Mouse (Mus musculus) neural tube, embryonic 14.5 days (tissue): ENCODE measurements around the gene Rhog. TPM values are rescaled to one million over a fixed set of nuclear protein-coding genes. Genes with fewer than 3 reads are reported as not detected.
A peak's percentile ranks its signal among the peaks of the same experiment; 100 is the strongest.

Source experiments
- ATAC-seq: fragments of 200-750 bp; cut with Nextera tagmentation; 2 replicates; pipeline ENCODE4 v1.8.0; 2017; ENCODE audit warnings: low read depth, mild to moderate bottlenecking, moderate TSS enrichment, moderate library complexity
- H3K27ac ChIP-seq: fragments of 300-500 bp; sonication (generic); 2 replicates; pipeline ENCODE4 v1.5.1; 2014; ENCODE audit warnings: low read depth, mild to moderate bottlenecking, control low read depth, low read length, moderate library complexity, mixed read lengths
- H3K27me3 ChIP-seq: fragments of 300-500 bp; sonication (generic); 2 replicates; pipeline ENCODE4 v1.6.1; 2014; ENCODE audit warnings: low read length; ENCODE audit not compliant: control insufficient read depth, insufficient read depth
- H3K36me3 ChIP-seq: fragments of 300-500 bp; sonication (generic); 2 replicates; pipeline ENCODE4 v1.6.1; 2014; ENCODE audit warnings: low read length, mixed read lengths; ENCODE audit not compliant: control insufficient read depth, insufficient read depth
- H3K4me1 ChIP-seq: fragments of 300-500 bp; sonication (generic); 2 replicates; pipeline ENCODE4 v1.6.1; 2014; ENCODE audit warnings: low read length; ENCODE audit not compliant: control insufficient read depth, insufficient read depth
- H3K4me2 ChIP-seq: fragments of 300-500 bp; sonication (generic); 2 replicates; pipeline ENCODE4 v1.6.1; 2014; ENCODE audit warnings: mild to moderate bottlenecking, low read depth, low read length, control low read depth
- H3K4me3 ChIP-seq: fragments of 300-500 bp; sonication (generic); 2 replicates; pipeline ENCODE4 v1.5.1; 2014; ENCODE audit warnings: low read depth, low read length, control low read depth, mixed read lengths
- H3K9ac ChIP-seq: fragments of 300-500 bp; sonication (generic); replicated peaks from 2 replicates; pipeline ENCODE4 v1.6.1; 2014; ENCODE audit warnings: low read depth, mild to moderate bottlenecking, control low read depth, low read length, mixed read lengths
- H3K9me3 ChIP-seq: fragments of 300-500 bp; sonication (generic); 2 replicates; pipeline ENCODE4 v1.6.1; 2016; ENCODE audit warnings: low read length; ENCODE audit not compliant: control insufficient read depth
- WGBS: fragments of 180-500 bp; shearing (Covaris S2); extraction: QIAGEN DNeasy Blood & Tissue Kit; methylation state at CpG from one replicate; pipeline ENCODE4 v1.1.7; 2014; 5-methylcytosine and 5-hydroxymethylcytosine counted together
- polyA plus RNA-seq: library from polyadenylated mRNA; unstranded; fragments of >200 nt; fragmentation: Nextera tagmentation; extraction: Ambion mirVana; gene quantifications from 2 replicates; pipeline ENCODE4 v1.2.1, GENCODE M21; 2014

Rhog gene
- polyA plus RNA-seq, 1 experiment from 2014 or later = 11.4 TPM

DNA sequence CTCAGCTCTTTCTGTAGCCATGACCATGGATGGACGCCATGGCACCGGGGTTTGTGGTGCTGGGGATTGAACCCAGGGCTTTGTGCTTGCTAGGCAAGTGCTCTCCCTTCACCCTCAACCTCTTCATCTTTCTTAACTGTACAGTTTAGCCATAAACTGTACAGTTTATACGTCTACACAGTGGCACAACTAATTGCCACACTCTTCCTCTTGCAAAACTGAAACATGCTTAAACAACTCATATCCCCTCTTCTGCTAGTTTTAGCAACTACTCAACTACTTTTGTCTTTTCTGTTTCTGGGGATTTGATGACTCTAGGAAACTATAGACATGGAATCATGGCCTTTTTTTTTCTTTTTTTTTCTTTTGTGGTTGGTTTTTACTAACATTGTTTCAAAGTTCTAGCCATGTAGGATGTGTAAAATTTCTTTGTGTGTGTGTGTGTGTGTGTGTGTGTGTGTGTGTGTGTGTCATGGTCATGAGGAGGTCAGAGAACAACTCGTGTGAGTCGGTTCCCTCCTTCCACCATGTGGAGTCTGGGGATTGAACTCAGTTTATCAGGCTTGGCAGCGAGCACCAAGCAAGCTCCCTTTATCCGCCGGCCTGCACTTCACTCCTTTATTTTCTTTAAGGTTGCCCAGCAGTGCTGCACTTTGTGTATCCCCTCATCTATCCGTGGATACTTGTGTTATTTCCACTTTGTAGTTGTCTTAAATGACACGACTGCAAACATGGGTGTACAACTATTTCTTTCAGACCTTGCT, 4.0 kb upstream of the Rhog start:
- H3K9me3 ChIP-seq = no peaks in the 10 kb centered on the region
- H3K4me3 ChIP-seq = no peak overlapping the region
- WGBS = 91% methylated on average over 10 of the region's 10 CpGs
- H3K27me3 ChIP-seq = no peaks in the 10 kb centered on the region
- H3K4me2 ChIP-seq = no peak overlapping the region
- H3K9ac ChIP-seq = no peak overlapping the region
- H3K27ac ChIP-seq = no peak overlapping the region
- no peaks in the 10 kb centered on the region for H3K4me1 ChIP-seq
- ATAC-seq = no peak
- H3K36me3 ChIP-seq = no peaks in the 10 kb centered on the region

- 67% methylated on average over 3 of the region's 3 CpGs for WGBS
- Histone ChIP-seq H3K4me1 (no peaks in the 10 kb centered on the region), H3K4me2 (no peak overlapping the region), H3K27me3 (no peaks in the 10 kb centered on the region), H3K9ac (no peak overlapping the region), H3K9me3 (no peaks in the 10 kb centered on the region), H3K36me3 (no peaks in the 10 kb centered on the region), H3K4me3 (no peak overlapping the region), H3K27ac (no peak overlapping the region)
- ATAC-seq = no peak
These were observed 2.9 kb upstream of the Rhog start for GRCm38 (mm10) chr7:102258753-102259152.

- Histone ChIP-seq H3K9ac (no peak overlapping the region), H3K4me3 (no peak overlapping the region), H3K4me1 (no peaks in the 10 kb centered on the region), H3K4me2 (no peak overlapping the region), H3K36me3 (no peaks in the 10 kb centered on the region), H3K27ac (no peak overlapping the region), H3K9me3 (no peaks in the 10 kb centered on the region), H3K27me3 (no peaks in the 10 kb centered on the region)
- 24% methylated on average over 4 of the region's 4 CpGs for WGBS
- ATAC-seq = peak; percentile 74
These were observed 2.3 kb upstream of the Rhog start for GRCm38 (mm10) chr7:102258189-102258588.

- ATAC-seq = no peak
- Histone ChIP-seq H3K9me3 (no peaks in the 10 kb centered on the region), H3K4me2 (no peak overlapping the region), H3K27me3 (no peaks in the 10 kb centered on the region), H3K36me3 (no peaks in the 10 kb centered on the region), H3K4me3 (no peak overlapping the region), H3K9ac (no peak overlapping the region), H3K27ac (no peak overlapping the region), H3K4me1 (no peaks in the 10 kb centered on the region)
- 86% methylated on average over 3 of the region's 3 CpGs for whole genome bisulfite sequencing
These were observed 782 bp upstream of the Rhog start for GRCm38 (mm10) chr7:102256636-102257035.

DNA sequence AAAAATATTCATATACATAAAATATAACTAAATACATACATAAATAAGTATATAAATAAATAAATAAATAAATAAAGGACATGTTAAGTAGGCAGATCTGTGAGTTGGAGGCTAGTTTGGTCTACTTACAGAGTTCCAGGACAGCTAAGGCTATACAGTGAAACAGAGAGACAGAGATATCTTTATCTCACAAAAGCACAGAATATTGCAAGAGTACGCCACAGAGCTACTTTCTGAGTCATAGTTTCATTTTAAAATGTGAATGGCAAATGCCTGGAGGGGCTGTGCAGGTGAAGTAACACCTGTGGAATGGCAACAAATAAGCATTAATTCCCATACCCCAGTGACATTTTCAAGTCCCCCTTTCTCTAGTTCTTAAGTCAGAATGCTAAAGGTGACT, 2.2 kb downstream of the Rhog start:
- 89% methylated on average over 1 of the region's 1 CpGs for whole genome bisulfite sequencing
- no peak for ATAC-seq
- Histone ChIP-seq H3K9ac (no peak overlapping the region), H3K27ac (no peak overlapping the region), H3K4me3 (no peak overlapping the region), H3K27me3 (no peaks in the 10 kb centered on the region), H3K9me3 (no peaks in the 10 kb centered on the region), H3K36me3 (no peaks in the 10 kb centered on the region), H3K4me1 (peaks cover 9% of the 10 kb centered on the region), H3K4me2 (no peak overlapping the region)

DNA sequence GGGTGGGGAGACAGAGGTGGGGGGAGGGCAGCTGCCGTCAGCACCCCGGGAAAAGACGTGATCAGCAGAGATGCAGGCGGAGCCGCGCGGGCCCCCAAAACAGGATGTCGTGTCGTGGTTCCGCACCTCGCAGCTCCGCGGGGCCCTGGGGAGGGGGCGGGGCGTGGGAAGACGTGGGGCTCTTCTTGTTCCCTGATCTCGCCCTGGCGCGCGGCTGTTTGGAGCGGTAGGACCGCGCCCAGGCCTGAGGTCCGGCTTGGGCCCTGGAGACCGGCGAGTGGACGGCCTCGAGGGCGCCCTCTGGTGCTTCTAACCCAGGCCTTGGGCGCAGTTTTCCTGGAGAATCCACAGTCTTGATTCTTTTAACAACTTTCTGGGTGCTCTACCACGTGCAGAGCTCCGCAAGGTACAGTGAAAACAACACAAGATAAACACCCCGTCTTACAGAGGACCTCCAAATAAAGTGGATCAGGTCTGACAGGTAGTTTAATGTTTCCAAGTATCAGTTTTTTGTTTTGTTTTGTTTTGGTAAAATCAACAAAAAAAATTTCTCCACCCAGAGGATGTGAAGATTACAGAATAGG, 5.1 kb downstream of the Rhog start:
- WGBS = under 1% methylated on average over 32 of the region's 33 CpGs
- Histone ChIP-seq H3K27me3 (no peaks in the 10 kb centered on the region), H3K4me2 (peak overlapping the region; percentile 92), H3K27ac (peak overlapping the region; percentile 80), H3K36me3 (no peaks in the 10 kb centered on the region), H3K9me3 (no peaks in the 10 kb centered on the region), H3K4me3 (peak overlapping the region; percentile 71), H3K9ac (peak overlapping the region; percentile 84), H3K4me1 (peaks cover 11% of the 10 kb centered on the region)
- ATAC-seq = peak; percentile 77

GRCm38 (mm10) chr7:102249896-102250630, 5.8 kb downstream of the Rhog start:
- peak overlapping the region; percentile 84 for H3K9ac ChIP-seq
- no peaks in the 10 kb centered on the region for H3K27me3 ChIP-seq
- peak overlapping the region; percentile 92 for H3K4me2 ChIP-seq
- peak; percentile 79 for ATAC-seq
- H3K4me3 ChIP-seq = peak overlapping the region; percentile 71
- H3K27ac ChIP-seq = peak overlapping the region; percentile 80
- peaks cover 11% of the 10 kb centered on the region for H3K4me1 ChIP-seq
- WGBS = 0% methylated on average over 25 of the region's 49 CpGs
- H3K36me3 ChIP-seq = no peaks in the 10 kb centered on the region
- H3K9me3 ChIP-seq = no peaks in the 10 kb centered on the region

DNA sequence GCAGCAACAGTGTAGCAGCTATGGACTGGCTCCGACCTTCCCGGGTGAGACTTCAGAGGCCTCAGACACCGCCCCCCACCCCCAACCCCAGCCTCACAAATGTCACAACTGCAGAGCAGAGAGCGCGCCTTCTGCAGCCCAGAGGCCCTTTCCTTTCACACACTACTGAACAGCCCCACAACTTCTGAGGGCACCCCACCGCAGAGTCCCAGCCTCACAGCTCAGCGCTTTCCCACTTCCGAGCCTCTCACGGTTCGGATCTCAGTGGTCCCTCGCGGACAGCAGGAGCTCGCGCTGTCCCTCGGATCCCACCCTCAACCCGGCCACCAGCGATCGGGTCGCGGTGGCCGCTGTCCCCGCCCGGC, 6.3 kb downstream of the Rhog start:
- ATAC-seq = peak; percentile 35
- peak overlapping the region; percentile 71 for H3K4me3 ChIP-seq
- under 1% methylated on average over 23 of the region's 23 CpGs for WGBS

More for the DNA sequence above, 6.3 kb downstream of the Rhog start:
- no peaks in the 10 kb centered on the region for H3K36me3 ChIP-seq
- peak overlapping the region; percentile 92 for H3K4me2 ChIP-seq
- H3K9ac ChIP-seq = peak overlapping the region; percentile 84
- peak overlapping the region; percentile 29; the same call in 1 of the 2 replicates for H3K27ac ChIP-seq
- H3K9me3 ChIP-seq = no peaks in the 10 kb centered on the region
- peaks cover 11% of the 10 kb centered on the region for H3K4me1 ChIP-seq
- H3K27me3 ChIP-seq = no peaks in the 10 kb centered on the region
